16 mouse cellular contexts compared by ENCODE assay signal in the genomic region with DNA sequence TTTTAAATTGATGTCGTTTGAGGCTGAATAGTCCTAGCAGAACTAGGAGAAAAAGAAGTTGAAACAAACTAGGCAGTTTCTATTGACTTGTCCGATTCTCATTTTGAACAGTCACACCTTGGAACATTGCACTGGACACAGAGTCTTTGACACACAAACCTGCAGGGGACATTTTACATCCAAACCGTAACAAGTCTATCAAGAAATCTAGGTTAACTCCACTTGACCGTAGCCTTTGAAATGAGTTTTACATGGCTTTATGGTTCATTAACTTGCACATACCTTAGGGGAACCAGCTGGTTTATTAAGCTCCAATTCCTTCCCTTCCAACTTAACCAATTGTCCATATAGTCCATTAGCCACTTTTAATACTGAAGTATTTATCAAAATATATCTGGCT.
"Had no signal": no experiment of that assay in that cellular context is flagged by ENCODE, and none has a peak within 500 bp of the region (broad histone marks: within the 10 kb centered on the region; RNA-seq: fewer than 3 reads in every experiment).

No protein-coding gene starts in this region.

- H3K9me3 ChIP-seq: lung, embryonic 15.5 days; megakaryocyte, embryonic 14.5 days; midbrain, embryonic 12.5 days; midbrain, embryonic 15.5 days; neural tube, embryonic 12.5 days; stomach, embryonic 15.5 days had no signal

- H3K9ac ChIP-seq: lung, embryonic 15.5 days; midbrain, embryonic 12.5 days; midbrain, embryonic 15.5 days; neural tube, embryonic 12.5 days; stomach, embryonic 15.5 days had no signal

- H3K4me2 ChIP-seq: lung, embryonic 15.5 days; midbrain, embryonic 12.5 days; midbrain, embryonic 15.5 days; neural tube, embryonic 12.5 days; stomach, embryonic 15.5 days had no signal

- H3K27ac ChIP-seq: lung, embryonic 15.5 days; macrophage; midbrain, embryonic 12.5 days; midbrain, embryonic 15.5 days; neural tube, embryonic 12.5 days; stomach, embryonic 15.5 days; stomach, postnatal 0 days had no signal

- H3K27me3 ChIP-seq: lung, embryonic 15.5 days; megakaryocyte, embryonic 14.5 days; midbrain, embryonic 12.5 days; midbrain, embryonic 15.5 days; neural tube, embryonic 12.5 days; stomach, embryonic 15.5 days had no signal

- H3K36me3 ChIP-seq: midbrain, embryonic 12.5 days; midbrain, embryonic 15.5 days; neural tube, embryonic 12.5 days; stomach, embryonic 15.5 days had no signal

- H3K4me3 ChIP-seq: lung, embryonic 15.5 days; megakaryocyte, embryonic 14.5 days; midbrain, embryonic 12.5 days; midbrain, embryonic 15.5 days; neural tube, embryonic 12.5 days; stomach, embryonic 15.5 days had no signal

- DNase-seq: lung, adult 2 months; lung, postnatal 14 days; lung, postnatal 36 days; right cerebral cortex, postnatal 14 days; thymus, adult 2 months; thymus, postnatal 25 days; thymus, postnatal 4 days had no signal

- ATAC-seq: lung, postnatal 0 days; midbrain, embryonic 15.5 days had no signal
